Mouse (Mus musculus): ENCODE results near the gene Tmem52. TPM values are rescaled to one million over a fixed set of nuclear protein-coding genes. Genes with fewer than 3 reads are reported as not detected.

Tmem52 gene
- polyA plus RNA-seq, 1 experiment from 2014 or later: not detected

GRCm38 (mm10) chr4:155463050-155463449, 5.9 kb upstream of the Tmem52 start:
- H3K4me1 ChIP-seq: no peaks in the 10 kb centered on the region
- ATAC-seq (ENCODE audit: low FRiP score): no peak
- no peaks in the 10 kb centered on the region for H3K9me3 ChIP-seq (replicated peaks)
- H3K27me3 ChIP-seq: no peaks in the 10 kb centered on the region
- H3K4me3 ChIP-seq: no peak overlapping the region
- H3K9ac ChIP-seq: no peak overlapping the region
- WGBS: 78% methylated on average over 13 of the region's 13 CpGs
- H3K36me3 ChIP-seq: no peaks in the 10 kb centered on the region
- no peak overlapping the region for H3K27ac ChIP-seq
- no peak overlapping the region for H3K4me2 ChIP-seq (replicated peaks)

GRCm38 (mm10) chr4:155463611-155464010, 5.3 kb upstream of the Tmem52 start:
- Histone ChIP-seq H3K4me2 (replicated peaks) (no peak overlapping the region), H3K27ac (no peak overlapping the region), H3K9ac (no peak overlapping the region), H3K27me3 (no peaks in the 10 kb centered on the region), H3K4me3 (no peak overlapping the region), H3K4me1 (no peaks in the 10 kb centered on the region), H3K36me3 (no peaks in the 10 kb centered on the region), H3K9me3 (replicated peaks) (no peaks in the 10 kb centered on the region)
- WGBS: 87% methylated on average over 6 of the region's 6 CpGs
- ATAC-seq (ENCODE audit: low FRiP score): no peak

- Histone ChIP-seq H3K4me2 (replicated peaks) (no peak overlapping the region), H3K36me3 (no peaks in the 10 kb centered on the region), H3K27ac (no peak overlapping the region), H3K4me1 (peaks cover 1% of the 10 kb centered on the region; the same call in 1 of the 2 replicates), H3K27me3 (no peaks in the 10 kb centered on the region), H3K9ac (no peak overlapping the region), H3K9me3 (replicated peaks) (no peaks in the 10 kb centered on the region), H3K4me3 (no peak overlapping the region)
- ATAC-seq (ENCODE audit: low FRiP score): no peak
- 91% methylated on average over 4 of the region's 4 CpGs for WGBS
Observed at GRCm38 (mm10) chr4:155464061-155464460, 4.9 kb upstream of the Tmem52 start.

GRCm38 (mm10) chr4:155465607-155466006, 3.3 kb upstream of the Tmem52 start:
- Histone ChIP-seq H3K27ac (no peak overlapping the region), H3K27me3 (peaks cover 5% of the 10 kb centered on the region; the same call in 1 of the 2 replicates), H3K4me3 (no peak overlapping the region), H3K4me1 (peaks cover 6% of the 10 kb centered on the region; the same call in 1 of the 2 replicates), H3K4me2 (replicated peaks) (no peak overlapping the region), H3K9ac (no peak overlapping the region), H3K36me3 (no peaks in the 10 kb centered on the region), H3K9me3 (replicated peaks) (no peaks in the 10 kb centered on the region)
- no peak for ATAC-seq (ENCODE audit: low FRiP score)
- WGBS: 77% methylated on average over 6 of the region's 6 CpGs

GRCm38 (mm10) chr4:155466080-155466479, 2.8 kb upstream of the Tmem52 start:
- no peak overlapping the region for H3K27ac ChIP-seq
- H3K4me2 ChIP-seq (replicated peaks): no peak overlapping the region
- H3K9me3 ChIP-seq (replicated peaks): no peaks in the 10 kb centered on the region
- ATAC-seq (ENCODE audit: low FRiP score): no peak
- no peak overlapping the region for H3K9ac ChIP-seq
- 90% methylated on average over 5 of the region's 5 CpGs for WGBS
- peaks cover 6% of the 10 kb centered on the region; the same call in 1 of the 2 replicates for H3K4me1 ChIP-seq
- no peaks in the 10 kb centered on the region for H3K36me3 ChIP-seq
- H3K4me3 ChIP-seq: no peak overlapping the region
- peaks cover 5% of the 10 kb centered on the region; the same call in 1 of the 2 replicates for H3K27me3 ChIP-seq

GRCm38 (mm10) chr4:155467237-155468010, 1.5 kb upstream of the Tmem52 start:
- Histone ChIP-seq H3K4me1 (peaks cover 6% of the 10 kb centered on the region; the same call in 1 of the 2 replicates), H3K27me3 (peaks cover 5% of the 10 kb centered on the region; the same call in 1 of the 2 replicates), H3K4me3 (no peak overlapping the region), H3K27ac (no peak overlapping the region), H3K9ac (no peak overlapping the region), H3K4me2 (replicated peaks) (no peak overlapping the region), H3K9me3 (replicated peaks) (no peaks in the 10 kb centered on the region), H3K36me3 (no peaks in the 10 kb centered on the region)
- no peak for ATAC-seq (ENCODE audit: low FRiP score)
- 80% methylated on average over 13 of the region's 13 CpGs for WGBS

GRCm38 (mm10) chr4:155469590-155470262, 812 bp downstream of the Tmem52 start:
- 82% methylated on average over 18 of the region's 18 CpGs for WGBS
- Histone ChIP-seq H3K27me3 (peaks cover 8% of the 10 kb centered on the region; the same call in 1 of the 2 replicates), H3K9ac (no peak overlapping the region), H3K36me3 (no peaks in the 10 kb centered on the region), H3K4me3 (no peak overlapping the region), H3K4me2 (replicated peaks) (no peak overlapping the region), H3K9me3 (replicated peaks) (no peaks in the 10 kb centered on the region), H3K4me1 (peaks cover 6% of the 10 kb centered on the region; the same call in 1 of the 2 replicates), H3K27ac (no peak overlapping the region)
- ATAC-seq (ENCODE audit: low FRiP score): no peak

GRCm38 (mm10) chr4:155470263-155470953, 1.5 kb downstream of the Tmem52 start:
- H3K9ac ChIP-seq: no peak overlapping the region
- H3K4me1 ChIP-seq: peaks cover 6% of the 10 kb centered on the region; the same call in 1 of the 2 replicates
- no peak overlapping the region for H3K4me3 ChIP-seq
- H3K36me3 ChIP-seq: no peaks in the 10 kb centered on the region
- ATAC-seq (ENCODE audit: low FRiP score): no peak
- H3K27ac ChIP-seq: no peak overlapping the region
- peaks cover 8% of the 10 kb centered on the region; the same call in 1 of the 2 replicates for H3K27me3 ChIP-seq
- 80% methylated on average over 16 of the region's 16 CpGs for WGBS
- H3K4me2 ChIP-seq (replicated peaks): no peak overlapping the region
- H3K9me3 ChIP-seq (replicated peaks): no peaks in the 10 kb centered on the region

- H3K27ac ChIP-seq: no peak overlapping the region
- WGBS: 82% methylated on average over 7 of the region's 7 CpGs
Observed at GRCm38 (mm10) chr4:155470997-155471396, 2.1 kb downstream of the Tmem52 start.

GRCm38 (mm10) chr4:155471406-155471805, 2.5 kb downstream of the Tmem52 start:
- Histone ChIP-seq H3K27ac (no peak overlapping the region), H3K9me3 (replicated peaks) (no peaks in the 10 kb centered on the region), H3K4me3 (no peak overlapping the region), H3K27me3 (peaks cover 8% of the 10 kb centered on the region; the same call in 1 of the 2 replicates), H3K36me3 (no peaks in the 10 kb centered on the region), H3K9ac (no peak overlapping the region), H3K4me2 (replicated peaks) (no peak overlapping the region), H3K4me1 (peaks cover 6% of the 10 kb centered on the region; the same call in 1 of the 2 replicates)
- ATAC-seq (ENCODE audit: low FRiP score): no peak
- WGBS: 92% methylated on average over 7 of the region's 7 CpGs

More at GRCm38 (mm10) chr4:155470997-155471396, 2.1 kb downstream of the Tmem52 start:
- Histone ChIP-seq H3K9ac (no peak overlapping the region), H3K4me3 (no peak overlapping the region), H3K36me3 (no peaks in the 10 kb centered on the region), H3K4me2 (replicated peaks) (no peak overlapping the region), H3K27me3 (peaks cover 8% of the 10 kb centered on the region; the same call in 1 of the 2 replicates), H3K9me3 (replicated peaks) (no peaks in the 10 kb centered on the region), H3K4me1 (peaks cover 6% of the 10 kb centered on the region; the same call in 1 of the 2 replicates)
- ATAC-seq (ENCODE audit: low FRiP score): no peak

- Histone ChIP-seq H3K4me2 (replicated peaks) (no peak overlapping the region), H3K9ac (no peak overlapping the region), H3K27ac (no peak overlapping the region), H3K9me3 (replicated peaks) (no peaks in the 10 kb centered on the region), H3K36me3 (no peaks in the 10 kb centered on the region), H3K27me3 (peaks cover 8% of the 10 kb centered on the region; the same call in 1 of the 2 replicates), H3K4me1 (peaks cover 6% of the 10 kb centered on the region; the same call in 1 of the 2 replicates), H3K4me3 (no peak overlapping the region)
- no peak for ATAC-seq (ENCODE audit: low FRiP score)
- WGBS: 70% methylated on average over 3 of the region's 3 CpGs
Observed at GRCm38 (mm10) chr4:155472716-155473290, 3.9 kb downstream of the Tmem52 start.
